Mouse (Mus musculus) lung, postnatal 0 days (tissue): Measurements from ENCODE around the gene Rpl31. TPM values are rescaled to one million over a fixed set of nuclear protein-coding genes. Genes with fewer than 3 reads are reported as not detected.

Experiments used
- ATAC-seq: fragments of 200-750 bp; cut with Nextera tagmentation; 2 replicates; pipeline ENCODE4 v1.8.0; 2017; ENCODE audit warnings: moderate library complexity
- DNase-seq: peaks from one replicate; pipeline ENCODE4 v3.0.0-alpha.2; 2016; ENCODE audit warnings: low spot score
- H3K27ac ChIP-seq: fragments of 300-500 bp; sonication (generic); 2 replicates; pipeline ENCODE4 v1.5.1; 2014; ENCODE audit warnings: antibody characterized with exemption, mild to moderate bottlenecking, low read length, mixed read lengths
- H3K27me3 ChIP-seq: fragments of 300-500 bp; sonication (generic); replicated peaks from 2 replicates; pipeline ENCODE4 v1.6.1; 2014; ENCODE audit warnings: low read length, mixed read lengths; ENCODE audit not compliant: insufficient read depth
- H3K36me3 ChIP-seq: fragments of 300-500 bp; sonication (generic); 2 replicates; pipeline ENCODE4 v1.6.1; 2014; ENCODE audit warnings: low read length, mixed read lengths; ENCODE audit not compliant: insufficient read depth
- H3K4me1 ChIP-seq: fragments of 300-500 bp; sonication (generic); 2 replicates; pipeline ENCODE4 v1.6.1; 2014; ENCODE audit warnings: antibody characterized with exemption, low read depth, low read length, mixed read lengths; ENCODE audit not compliant: insufficient read depth
- H3K4me2 ChIP-seq: fragments of 300-500 bp; sonication (generic); replicated peaks from 2 replicates; pipeline ENCODE4 v1.6.1; 2014; ENCODE audit warnings: low read depth, mild to moderate bottlenecking, low read length, moderate library complexity, mixed read lengths
- H3K4me3 ChIP-seq: fragments of 300-500 bp; sonication (generic); 2 replicates; pipeline ENCODE4 v1.5.1; 2014; ENCODE audit warnings: low read depth, low read length
- H3K9ac ChIP-seq: fragments of 300-500 bp; sonication (generic); replicated peaks from 2 replicates; pipeline ENCODE4 v1.6.1; 2014; ENCODE audit warnings: low read depth, mild to moderate bottlenecking
- H3K9me3 ChIP-seq: fragments of 300-500 bp; sonication (generic); 2 replicates; pipeline ENCODE4 v1.6.1; 2016; ENCODE audit warnings: low read length, mixed read lengths
- CTCF ChIP-seq: IDR thresholded peaks from 2 replicates; pipeline ENCODE4 v1.5.1; 2016; ENCODE audit warnings: antibody characterized with exemption, mild to moderate bottlenecking
- EP300 ChIP-seq: IDR thresholded peaks from 2 replicates; pipeline ENCODE4 v1.6.1; 2016; ENCODE audit warnings: antibody characterized with exemption, mild to moderate bottlenecking, control low read depth
- WGBS: fragments of 180-500 bp; shearing (Covaris S2); extraction: QIAGEN DNeasy Blood & Tissue Kit; methylation state at CpG from one replicate; pipeline ENCODE4 v1.1.7; 2014; 5-methylcytosine and 5-hydroxymethylcytosine counted together
- polyA plus RNA-seq: library from polyadenylated mRNA; unstranded; fragments of >200 nt; fragmentation: Nextera tagmentation; extraction: Ambion mirVana; gene quantifications from 2 replicates; pipeline ENCODE4 v1.2.1, GENCODE M21; 2015

The Rpl31 gene
- polyA plus RNA-seq, 1 experiment from 2014 or later = 423 TPM

GRCm38 (mm10) chr1:39330857-39331594, 36.6 kb upstream of the Rpl31 start:
- Histone ChIP-seq H3K27ac (no peak overlapping the region), H3K36me3 (no peaks in the 10 kb centered on the region), H3K27me3 (no peaks in the 10 kb centered on the region), H3K4me2 (no peak overlapping the region), H3K4me3 (no peak overlapping the region), H3K9me3 (no peaks in the 10 kb centered on the region), H3K9ac (no peak overlapping the region), H3K4me1 (no peaks in the 10 kb centered on the region)
- WGBS = 87% methylated on average over 7 of the region's 7 CpGs
- ATAC-seq (no peak), DNase-seq (no peak)
- TF ChIP-seq CTCF (no peak), EP300 (no peak)

- no peak overlapping the region for H3K4me3 ChIP-seq
- no peaks in the 10 kb centered on the region for H3K9me3 ChIP-seq
- TF ChIP-seq CTCF (no peak), EP300 (no peak)
- no peak overlapping the region for H3K9ac ChIP-seq
- no peak overlapping the region for H3K4me2 ChIP-seq
- no peak overlapping the region for H3K27ac ChIP-seq
- H3K27me3 ChIP-seq = no peaks in the 10 kb centered on the region
- no peaks in the 10 kb centered on the region for H3K36me3 ChIP-seq
- 85% methylated on average over 4 of the region's 4 CpGs for WGBS
- no peaks in the 10 kb centered on the region for H3K4me1 ChIP-seq
- no peak for ATAC-seq
- DNase-seq = no peak
These were observed 35.2 kb upstream of the Rpl31 start for GRCm38 (mm10) chr1:39332456-39332855.

- Histone ChIP-seq H3K9me3 (no peaks in the 10 kb centered on the region), H3K9ac (no peak overlapping the region), H3K4me3 (no peak overlapping the region), H3K27me3 (no peaks in the 10 kb centered on the region), H3K4me1 (no peaks in the 10 kb centered on the region), H3K27ac (no peak overlapping the region), H3K4me2 (no peak overlapping the region), H3K36me3 (no peaks in the 10 kb centered on the region)
- DNase-seq (no peak), ATAC-seq (peak; percentile 45)
- no peak for TF ChIP-seq EP300
- no peak for TF ChIP-seq CTCF
- WGBS = 32% methylated on average over 15 of the region's 15 CpGs
These were observed 32.0 kb upstream of the Rpl31 start for GRCm38 (mm10) chr1:39335561-39336196.

GRCm38 (mm10) chr1:39336788-39337187, 30.9 kb upstream of the Rpl31 start:
- TF ChIP-seq CTCF = no peak
- no peak for TF ChIP-seq EP300
- DNase-seq (no peak), ATAC-seq (no peak; the same call in 1 of the 2 replicates)
- Histone ChIP-seq H3K9ac (no peak overlapping the region), H3K9me3 (no peaks in the 10 kb centered on the region), H3K27me3 (no peaks in the 10 kb centered on the region), H3K4me2 (no peak overlapping the region), H3K27ac (no peak overlapping the region), H3K4me3 (no peak overlapping the region), H3K36me3 (no peaks in the 10 kb centered on the region), H3K4me1 (no peaks in the 10 kb centered on the region)
- WGBS = 71% methylated on average over 8 of the region's 8 CpGs

- ATAC-seq = no peak
These were observed 28.8 kb upstream of the Rpl31 start for GRCm38 (mm10) chr1:39338831-39339230.

GRCm38 (mm10) chr1:39339455-39339854, 28.2 kb upstream of the Rpl31 start:
- DNase-seq (no peak), ATAC-seq (no peak)
- Histone ChIP-seq H3K4me1 (no peaks in the 10 kb centered on the region), H3K27ac (no peak overlapping the region), H3K36me3 (no peaks in the 10 kb centered on the region), H3K27me3 (no peaks in the 10 kb centered on the region), H3K9ac (no peak overlapping the region), H3K4me2 (no peak overlapping the region), H3K4me3 (no peak overlapping the region), H3K9me3 (no peaks in the 10 kb centered on the region)
- 34% methylated on average over 5 of the region's 5 CpGs for WGBS
- TF ChIP-seq CTCF = no peak
- TF ChIP-seq EP300 = no peak

More at GRCm38 (mm10) chr1:39338831-39339230, 28.8 kb upstream of the Rpl31 start:
- no peak for DNase-seq
- no peak overlapping the region for H3K9ac ChIP-seq
- H3K9me3 ChIP-seq = no peaks in the 10 kb centered on the region
- TF ChIP-seq CTCF = no peak
- no peak for TF ChIP-seq EP300
- H3K4me1 ChIP-seq = no peaks in the 10 kb centered on the region
- H3K4me3 ChIP-seq = no peak overlapping the region
- no peak overlapping the region for H3K27ac ChIP-seq
- no peaks in the 10 kb centered on the region for H3K36me3 ChIP-seq
- H3K4me2 ChIP-seq = no peak overlapping the region
- H3K27me3 ChIP-seq = no peaks in the 10 kb centered on the region
- 71% methylated on average over 10 of the region's 10 CpGs for WGBS
